Mouse (Mus musculus) liver, embryonic 14.5 days (tissue): ENCODE data around the gene Stra6l.

Experiments used
- CTCF ChIP-seq: IDR thresholded peaks from 2 replicates; pipeline ENCODE4 v1.5.1; 2016; ENCODE audit warnings: antibody characterized with exemption, low read depth, control low read depth
- EP300 ChIP-seq: IDR thresholded peaks from 2 replicates; pipeline ENCODE4 v1.6.1; 2016; ENCODE audit warnings: antibody characterized with exemption, low read depth

- TF ChIP-seq CTCF: no peak
- no peak for TF ChIP-seq EP300
These were observed 26.5 kb upstream of the Stra6l start for GRCm38 (mm10) chr4:45821995-45822394.
